Mouse (Mus musculus): ENCODE results near the gene Rps6ka2. TPM values are rescaled to one million over a fixed set of nuclear protein-coding genes. Genes with fewer than 3 reads are reported as not detected.

Gene Rps6ka2
- polyA plus RNA-seq, 1 experiment = 0.03 TPM

GRCm38 (mm10) chr17:7189425-7189824 is 19.5 kb downstream of the Rps6ka2 start:
- Histone ChIP-seq H3K4me1 (ENCODE audit: control insufficient read depth) (no peaks in the 10 kb centered on the region), H3K9me3 (ENCODE audit: control insufficient read depth, low read length) (no peaks in the 10 kb centered on the region), H3K4me3 (replicated peaks) (no peak overlapping the region), H3K36me3 (ENCODE audit: control insufficient read depth) (no peaks in the 10 kb centered on the region), H3K27me3 (ENCODE audit: control insufficient read depth) (no peaks in the 10 kb centered on the region)
- TF ChIP-seq GATA1 (IDR thresholded peaks at IDR 0.05; ENCODE audit: low read length) (no peak), TAL1 (IDR thresholded peaks at IDR 0.05; ENCODE audit: low read length) (no peak)

DNA sequence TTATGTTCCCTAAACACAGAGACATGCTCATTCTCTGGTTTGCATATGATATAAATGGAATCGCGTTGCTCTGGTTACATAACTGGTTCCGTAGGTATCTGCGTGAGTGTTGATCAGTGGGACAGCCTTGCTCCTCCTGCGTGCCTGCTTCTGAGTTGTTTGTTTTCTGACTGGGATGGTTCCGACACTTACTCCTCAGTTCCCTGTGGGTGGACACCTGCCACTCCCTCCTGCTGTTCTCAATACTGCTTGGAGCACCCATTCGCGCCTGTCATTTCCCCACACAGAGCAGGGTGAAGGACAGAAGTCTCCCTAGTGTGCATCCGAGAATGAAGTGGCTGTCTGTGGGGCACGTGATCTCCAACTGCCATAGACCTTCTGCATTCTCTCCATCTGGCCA is 20.1 kb downstream of the Rps6ka2 start:
- H3K9me3 ChIP-seq (ENCODE audit: control insufficient read depth, low read length) = no peaks in the 10 kb centered on the region
- no peak overlapping the region for H3K4me3 ChIP-seq (replicated peaks)
- TF ChIP-seq GATA1 (IDR thresholded peaks at IDR 0.05; ENCODE audit: low read length) (no peak), TAL1 (IDR thresholded peaks at IDR 0.05; ENCODE audit: low read length) (no peak)
- H3K4me1 ChIP-seq (ENCODE audit: control insufficient read depth) = no peaks in the 10 kb centered on the region
- H3K27me3 ChIP-seq (ENCODE audit: control insufficient read depth) = no peaks in the 10 kb centered on the region
- H3K36me3 ChIP-seq (ENCODE audit: control insufficient read depth) = no peaks in the 10 kb centered on the region

DNA sequence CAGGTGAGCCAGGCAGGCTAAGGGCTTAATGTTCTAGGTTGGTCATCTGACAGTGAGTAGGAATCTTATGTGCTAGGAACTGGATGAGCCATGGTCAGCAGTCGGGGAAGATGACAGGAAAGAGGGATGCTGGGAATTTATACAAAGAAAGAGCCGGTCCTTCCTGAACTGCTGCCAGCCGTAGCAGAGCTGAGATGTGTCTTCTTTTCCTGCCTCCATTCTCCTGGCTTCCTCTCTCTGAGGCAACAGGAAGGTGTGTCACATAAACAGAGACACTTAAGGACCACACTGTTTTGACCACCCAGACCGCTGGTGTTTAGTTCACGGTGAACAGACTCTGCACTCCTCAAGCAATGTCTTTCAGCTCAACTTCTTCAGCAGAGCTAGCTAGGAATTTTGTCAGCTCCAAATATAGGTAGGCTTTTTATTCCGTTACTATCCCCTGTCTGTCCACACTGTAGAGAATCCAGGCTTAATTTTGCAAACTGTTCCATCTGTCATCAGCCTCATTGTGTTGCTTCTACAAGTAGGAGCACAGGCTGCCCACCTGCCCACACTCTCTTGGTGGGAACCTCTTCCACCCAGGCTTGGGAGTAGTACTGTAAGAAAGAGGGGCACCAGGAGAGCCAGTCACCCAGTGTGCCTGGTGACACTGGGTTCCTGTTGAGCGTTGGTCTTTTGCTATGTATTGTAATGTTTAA is 24.4 kb downstream of the Rps6ka2 start:
- H3K9me3 ChIP-seq (ENCODE audit: control insufficient read depth, low read length) = no peaks in the 10 kb centered on the region
- no peaks in the 10 kb centered on the region for H3K27me3 ChIP-seq (ENCODE audit: control insufficient read depth)
- no peaks in the 10 kb centered on the region for H3K36me3 ChIP-seq (ENCODE audit: control insufficient read depth)
- TF ChIP-seq GATA1 (IDR thresholded peaks at IDR 0.05; ENCODE audit: low read length) (no peak), TAL1 (IDR thresholded peaks at IDR 0.05; ENCODE audit: low read length) (no peak)
- no peaks in the 10 kb centered on the region for H3K4me1 ChIP-seq (ENCODE audit: control insufficient read depth)
- no peak overlapping the region for H3K4me3 ChIP-seq (replicated peaks)

DNA sequence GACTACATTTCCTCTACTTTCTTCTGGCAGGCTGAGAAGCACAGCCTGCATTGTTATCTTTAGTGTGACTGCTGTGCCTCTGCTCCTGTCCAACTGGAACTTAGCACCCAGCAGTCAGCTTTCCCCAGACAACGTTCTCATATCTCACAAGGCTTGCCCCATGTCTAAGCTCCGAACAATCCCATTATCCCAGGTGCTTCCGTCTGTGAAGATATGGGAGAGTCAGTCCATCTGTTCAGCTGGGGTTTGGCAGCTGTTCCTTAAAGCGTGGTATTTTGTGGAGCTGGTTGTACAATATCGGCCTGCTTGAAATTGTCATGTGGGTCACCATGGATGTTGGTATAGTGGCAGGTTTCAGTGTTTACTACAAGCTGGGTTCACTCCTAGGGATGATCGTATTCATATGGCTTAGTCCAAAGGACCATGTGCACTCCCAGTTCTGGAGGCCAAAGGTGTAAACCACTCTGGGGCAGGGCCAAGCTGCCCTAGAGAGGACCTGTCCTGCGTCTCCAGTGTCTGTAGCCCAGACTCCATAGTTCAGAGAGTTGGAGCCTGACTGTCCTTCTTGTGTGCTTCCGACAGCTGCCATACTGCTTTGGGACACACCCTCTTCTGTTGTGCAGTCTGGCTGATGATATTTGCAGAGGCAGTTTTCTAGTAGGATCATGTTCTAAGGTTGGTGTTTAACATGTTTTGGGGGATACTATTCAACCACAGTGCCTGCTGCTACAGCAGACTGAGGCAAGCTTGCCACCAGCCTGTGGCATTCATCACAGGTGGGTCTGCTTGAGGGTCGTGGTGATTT is 27.4 kb downstream of the Rps6ka2 start:
- no peaks in the 10 kb centered on the region for H3K36me3 ChIP-seq (ENCODE audit: control insufficient read depth)
- no peaks in the 10 kb centered on the region for H3K9me3 ChIP-seq (ENCODE audit: control insufficient read depth, low read length)
- H3K4me3 ChIP-seq (replicated peaks) = no peak overlapping the region
- TF ChIP-seq TAL1 (IDR thresholded peaks at IDR 0.05; ENCODE audit: low read length) (no peak), GATA1 (IDR thresholded peaks at IDR 0.05; ENCODE audit: low read length) (no peak)
- H3K27me3 ChIP-seq (ENCODE audit: control insufficient read depth) = no peaks in the 10 kb centered on the region
- no peaks in the 10 kb centered on the region for H3K4me1 ChIP-seq (ENCODE audit: control insufficient read depth)

DNA sequence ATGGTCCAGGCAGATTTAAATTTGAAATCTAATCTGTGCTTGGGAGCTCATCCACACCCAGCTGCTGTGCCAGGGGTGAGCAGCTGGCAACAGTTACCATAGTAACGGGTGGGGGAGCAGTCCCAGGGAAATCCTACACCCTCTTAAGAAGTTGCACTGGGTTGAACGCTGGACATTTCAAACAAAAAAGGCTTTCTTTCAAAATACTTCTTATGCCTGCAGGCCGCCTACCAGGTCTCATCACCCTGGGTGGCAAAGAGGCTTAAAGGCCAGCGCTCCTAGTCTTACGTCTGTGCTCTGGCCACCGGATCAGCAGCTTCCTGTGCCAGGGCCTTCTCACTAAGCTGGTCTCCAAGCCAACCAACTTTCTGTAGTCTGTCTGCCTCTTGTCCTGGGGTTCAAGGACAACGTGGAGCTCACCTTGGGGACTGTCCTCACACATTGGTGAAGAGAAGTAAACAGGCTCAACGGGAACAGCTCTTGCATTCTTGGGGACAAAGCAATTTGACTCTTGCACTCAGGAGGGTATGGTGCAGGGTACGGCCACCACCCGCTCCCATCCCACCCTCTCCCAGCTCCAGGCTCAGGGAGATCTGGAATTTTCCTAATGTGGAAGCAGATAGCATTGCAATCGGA is 35.0 kb downstream of the Rps6ka2 start:
- H3K9me3 ChIP-seq (ENCODE audit: control insufficient read depth, low read length) = no peaks in the 10 kb centered on the region
- no peaks in the 10 kb centered on the region for H3K4me1 ChIP-seq (ENCODE audit: control insufficient read depth)
- TF ChIP-seq TAL1 (IDR thresholded peaks at IDR 0.05; ENCODE audit: low read length) (no peak), GATA1 (IDR thresholded peaks at IDR 0.05; ENCODE audit: low read length) (no peak)
- H3K4me3 ChIP-seq (replicated peaks) = no peak overlapping the region
- no peaks in the 10 kb centered on the region for H3K36me3 ChIP-seq (ENCODE audit: control insufficient read depth)
- no peaks in the 10 kb centered on the region for H3K27me3 ChIP-seq (ENCODE audit: control insufficient read depth)

- Histone ChIP-seq H3K4me1 (ENCODE audit: control insufficient read depth) (no peaks in the 10 kb centered on the region), H3K9me3 (ENCODE audit: control insufficient read depth, low read length) (no peaks in the 10 kb centered on the region), H3K4me3 (replicated peaks) (no peak overlapping the region), H3K36me3 (ENCODE audit: control insufficient read depth) (no peaks in the 10 kb centered on the region), H3K27me3 (ENCODE audit: control insufficient read depth) (no peaks in the 10 kb centered on the region)
- TF ChIP-seq TAL1 (IDR thresholded peaks at IDR 0.05; ENCODE audit: low read length) (no peak), GATA1 (IDR thresholded peaks at IDR 0.05; ENCODE audit: low read length) (no peak)
These were observed 36.7 kb downstream of the Rps6ka2 start for GRCm38 (mm10) chr17:7206434-7207145.

DNA sequence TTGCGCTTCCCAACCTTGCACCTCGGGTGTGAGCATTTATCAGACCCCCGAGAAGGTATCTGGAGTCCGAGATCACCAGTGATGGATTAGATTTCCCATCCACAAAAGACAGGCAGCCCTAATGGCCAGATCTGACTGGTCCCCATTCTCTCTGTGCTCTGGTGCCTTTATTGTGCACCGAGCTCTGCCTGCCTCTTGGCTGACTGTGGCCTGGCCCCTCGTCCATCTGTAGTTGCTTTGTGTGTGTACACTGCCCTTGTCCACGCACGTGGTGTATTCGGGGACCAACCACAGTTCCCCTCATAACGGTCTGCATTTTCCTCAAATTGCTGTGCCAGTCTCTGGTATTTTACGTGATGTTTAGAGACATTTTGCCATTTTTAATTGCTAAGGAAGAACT is 40.7 kb downstream of the Rps6ka2 start:
- H3K4me3 ChIP-seq (replicated peaks) = no peak overlapping the region
- H3K36me3 ChIP-seq (ENCODE audit: control insufficient read depth) = no peaks in the 10 kb centered on the region
- H3K9me3 ChIP-seq (ENCODE audit: control insufficient read depth, low read length) = no peaks in the 10 kb centered on the region
- H3K27me3 ChIP-seq (ENCODE audit: control insufficient read depth) = no peaks in the 10 kb centered on the region
- TF ChIP-seq GATA1 (IDR thresholded peaks at IDR 0.05; ENCODE audit: low read length) = no peak
- TF ChIP-seq TAL1 (IDR thresholded peaks at IDR 0.05; ENCODE audit: low read length) = no peak
- no peaks in the 10 kb centered on the region for H3K4me1 ChIP-seq (ENCODE audit: control insufficient read depth)

DNA sequence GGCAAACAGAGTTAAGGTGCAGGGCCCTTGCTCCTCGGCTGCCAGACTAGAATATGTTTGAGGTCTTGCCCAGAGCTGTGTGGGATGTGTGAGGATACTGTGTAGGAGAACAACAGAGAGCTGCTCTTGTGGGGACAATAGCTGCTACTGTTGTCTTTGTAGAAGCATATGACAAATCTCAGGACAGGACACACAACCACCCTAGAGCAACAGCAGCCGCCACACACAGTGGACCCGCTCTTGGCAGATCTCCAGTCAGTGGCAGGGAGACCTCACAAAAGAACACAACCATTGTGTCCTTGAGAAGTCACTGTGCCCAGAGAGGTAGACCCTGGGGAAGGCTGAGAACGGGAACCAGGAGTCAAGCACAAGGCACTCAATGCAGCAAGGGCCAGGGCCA is 42.0 kb downstream of the Rps6ka2 start:
- TF ChIP-seq TAL1 (IDR thresholded peaks at IDR 0.05; ENCODE audit: low read length) = no peak
- TF ChIP-seq GATA1 (IDR thresholded peaks at IDR 0.05; ENCODE audit: low read length) = no peak
- H3K27me3 ChIP-seq (ENCODE audit: control insufficient read depth) = no peaks in the 10 kb centered on the region
- H3K36me3 ChIP-seq (ENCODE audit: control insufficient read depth) = no peaks in the 10 kb centered on the region
- no peak overlapping the region for H3K4me3 ChIP-seq (replicated peaks)
- no peaks in the 10 kb centered on the region for H3K9me3 ChIP-seq (ENCODE audit: control insufficient read depth, low read length)
- no peaks in the 10 kb centered on the region for H3K4me1 ChIP-seq (ENCODE audit: control insufficient read depth)

DNA sequence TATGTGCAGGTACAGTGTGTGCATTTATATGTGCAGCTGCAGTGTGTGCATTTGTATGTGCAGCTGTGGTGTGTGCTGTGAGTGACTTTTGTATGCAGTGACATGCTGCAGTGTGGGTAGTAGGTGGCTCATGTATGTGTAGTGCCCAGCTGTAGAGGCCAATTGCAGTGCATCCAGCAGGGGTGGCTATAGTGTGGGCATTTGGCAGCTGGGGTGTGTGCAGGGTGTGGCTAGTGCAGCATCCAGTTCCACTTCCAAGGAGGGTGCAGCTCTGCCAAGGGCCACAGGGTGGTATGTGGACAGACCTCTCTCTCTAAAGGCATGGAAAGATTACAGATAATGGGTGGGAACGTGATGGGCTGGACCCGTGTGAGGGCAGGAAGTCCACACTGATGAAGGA is 43.3 kb downstream of the Rps6ka2 start:
- no peak for TF ChIP-seq GATA1 (IDR thresholded peaks at IDR 0.05; ENCODE audit: low read length)
- H3K4me1 ChIP-seq (ENCODE audit: control insufficient read depth) = no peaks in the 10 kb centered on the region
- no peak overlapping the region for H3K4me3 ChIP-seq (replicated peaks)
- H3K9me3 ChIP-seq (ENCODE audit: control insufficient read depth, low read length) = no peaks in the 10 kb centered on the region
- no peaks in the 10 kb centered on the region for H3K36me3 ChIP-seq (ENCODE audit: control insufficient read depth)
- no peaks in the 10 kb centered on the region for H3K27me3 ChIP-seq (ENCODE audit: control insufficient read depth)

All from erythroblast, embryonic 14.5 days (primary cell).